Mouse (Mus musculus): ENCODE measurements at regions not wholly inside any gene's neighbourhood (a gene's known extent, or its start where the extent isn't known, plus 50 kb on each side); places are given as distances from the start of the nearest gene placed in this dataset.

DNA sequence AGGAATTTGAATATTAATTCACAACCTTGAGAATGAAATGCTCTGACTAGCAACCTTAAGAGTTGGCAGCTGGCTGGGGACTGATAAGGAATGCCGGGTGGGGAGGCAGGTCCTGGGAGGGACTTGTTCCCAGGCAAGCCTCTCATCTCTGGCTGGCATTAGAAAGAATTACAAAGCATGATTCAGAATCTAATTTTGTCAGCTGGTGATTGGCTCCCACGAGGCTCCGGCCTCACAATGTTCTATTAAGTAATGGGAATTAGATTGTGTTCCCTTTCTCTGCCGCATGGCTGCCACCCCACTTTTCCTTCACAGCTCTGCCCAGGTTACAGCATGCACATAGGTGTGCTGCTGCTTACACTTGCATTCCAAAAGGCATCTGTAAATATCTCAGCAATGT is 443.9 kb upstream of the Jag1 start:
- TF ChIP-seq CTCF (IDR thresholded peaks at IDR 0.05; ENCODE audit: control insufficient read depth, insufficient read depth, insufficient replicate concordance, low read depth, low read length) (no peak), POLR2A (IDR thresholded peaks at IDR 0.05; ENCODE audit: control insufficient read depth, low read depth, low read length) (no peak)
